In genomic region chr3:96332631-96333395, GRCm38 (mm10) we compare ENCODE assay signal across 8 mouse cellular contexts. TPM values are rescaled to one million over a fixed set of nuclear protein-coding genes. Genes with fewer than 3 reads are reported as not detected.
DNase-seq lines count a peak whose midpoint lies in the region; ATAC-seq and TF ChIP-seq lines count a peak whose summit lies in the region.

No protein-coding gene starts in this region.

- no peak overlapping the region for H3K27ac ChIP-seq in heart, embryonic 14.5 days (replicated peaks in 1 of 2; ENCODE audit: control insufficient read depth in 1 of 2, insufficient read depth in 1 of 2, low read depth in 2 of 2, low read length in 2 of 2)
- H3K27ac ChIP-seq in ES-Bruce4 (ENCODE audit: insufficient read depth, low read length), result peak overlapping the region; percentile 37
- no peak overlapping the region for H3K27ac ChIP-seq in midbrain, embryonic 14.5 days (replicated peaks; ENCODE audit: low read depth, low read length)
- no peak overlapping the region for H3K27ac ChIP-seq in hindbrain, embryonic 12.5 days

- TF ChIP-seq CTCF in ES-Bruce4 (IDR thresholded peaks at IDR 0.05; ENCODE audit: low read depth, low read length), result no peak

- peak overlapping the region in 1 of 2 experiments; percentile 41; a peak in 2 of 4 replicates for H3K4me3 ChIP-seq in heart, embryonic 14.5 days (ENCODE audit: control insufficient read depth in 1 of 2, insufficient read depth in 1 of 2, low read depth in 1 of 2, low read length in 2 of 2)
- peak overlapping the region; percentile 31 for H3K4me3 ChIP-seq in ES-Bruce4 (ENCODE audit: low read depth, low read length)
- no peak overlapping the region for H3K4me3 ChIP-seq in midbrain, embryonic 14.5 days (replicated peaks; ENCODE audit: low read depth, low read length)
- H3K4me3 ChIP-seq in hindbrain, embryonic 12.5 days, result no peak overlapping the region

- ATAC-seq in heart, embryonic 14.5 days (ENCODE audit: insufficient number of reproducible peaks, insufficient read depth, low FRiP score, low read depth), result no peak
- ATAC-seq in megakaryocyte progenitor cell, adult 5-6 weeks (replicated peaks; ENCODE audit: poor library complexity), result peak; percentile 53
- ATAC-seq in midbrain, embryonic 14.5 days (ENCODE audit: low FRiP score, low TSS enrichment), result no peak
- ATAC-seq in hindbrain, embryonic 12.5 days (ENCODE audit: low FRiP score), result no peak

- TF ChIP-seq POLR2A in ES-Bruce4 (IDR thresholded peaks at IDR 0.05; ENCODE audit: insufficient read depth, low read length), result no peak

- H3K36me3 ChIP-seq in heart, embryonic 14.5 days (ENCODE audit: control insufficient read depth, insufficient read depth, low read length), result no peaks in the 10 kb centered on the region
- H3K36me3 ChIP-seq in ES-Bruce4 (ENCODE audit: control insufficient read depth, insufficient read depth, low read length, poor library complexity, severe bottlenecking), result no peaks in the 10 kb centered on the region
- no peaks in the 10 kb centered on the region for H3K36me3 ChIP-seq in midbrain, embryonic 14.5 days (ENCODE audit: control insufficient read depth, insufficient read depth, low read length)
- H3K36me3 ChIP-seq in hindbrain, embryonic 12.5 days, result no peaks in the 10 kb centered on the region

- no peak for DNase-seq in heart, adult 18-20 months
- DNase-seq in embryo, embryonic 11 days, result peak; percentile 63
- no peak for DNase-seq in kidney, adult 18-20 months
- no peak for DNase-seq in midbrain, embryonic 14.5 days

- 5% methylated on average over 27 of the region's 27 CpGs for WGBS in heart, embryonic 14.5 days
- 4% methylated on average over 27 of the region's 27 CpGs for WGBS in midbrain, embryonic 14.5 days
- 3% methylated on average over 27 of the region's 27 CpGs for WGBS in hindbrain, embryonic 12.5 days

- no peak overlapping the region for H3K9ac ChIP-seq in heart, embryonic 14.5 days (ENCODE audit: low read length)
- H3K9ac ChIP-seq in ES-Bruce4 (ENCODE audit: low read depth, poor library complexity, severe bottlenecking), result peak overlapping the region; percentile 78
- H3K9ac ChIP-seq in midbrain, embryonic 14.5 days (replicated peaks; ENCODE audit: low read length), result no peak overlapping the region
- no peak overlapping the region for H3K9ac ChIP-seq in hindbrain, embryonic 12.5 days

- peaks cover 82% of the 10 kb centered on the region for H3K27me3 ChIP-seq in heart, embryonic 14.5 days (ENCODE audit: control insufficient read depth, insufficient read depth, low read length)
- H3K27me3 ChIP-seq in ES-Bruce4 (ENCODE audit: control insufficient read depth, insufficient read depth, low read length, poor library complexity, severe bottlenecking), result no peaks in the 10 kb centered on the region
- H3K27me3 ChIP-seq in midbrain, embryonic 14.5 days (ENCODE audit: control insufficient read depth, insufficient read depth, low read length), result peaks cover 91% of the 10 kb centered on the region
- peaks cover 91% of the 10 kb centered on the region for H3K27me3 ChIP-seq in hindbrain, embryonic 12.5 days

- TF ChIP-seq EP300 in ES-Bruce4 (IDR thresholded peaks at IDR 0.05; ENCODE audit: insufficient read depth, low read depth, low read length), result 0 out of 2 replicates have a peak, but pooled peaks have one; percentile 7

- peak overlapping the region; percentile 69 for H3K4me2 ChIP-seq in heart, embryonic 14.5 days (ENCODE audit: low read length)
- H3K4me2 ChIP-seq in midbrain, embryonic 14.5 days (ENCODE audit: low read length), result no peak overlapping the region
- no peak overlapping the region for H3K4me2 ChIP-seq in hindbrain, embryonic 12.5 days (replicated peaks)

- H3K4me1 ChIP-seq in heart, embryonic 14.5 days (ENCODE audit: control insufficient read depth in 2 of 2, insufficient read depth in 2 of 2, low read length in 2 of 2), result peaks cover 4 to 7% of the 10 kb centered on the region in 2 experiments; a peak in 1 of 4 replicates
- peaks cover 5% of the 10 kb centered on the region for H3K4me1 ChIP-seq in ES-Bruce4 (ENCODE audit: control insufficient read depth, insufficient read depth, low read length)
- H3K4me1 ChIP-seq in midbrain, embryonic 14.5 days (ENCODE audit: control insufficient read depth, insufficient read depth, low read length), result no peaks in the 10 kb centered on the region
- H3K4me1 ChIP-seq in hindbrain, embryonic 12.5 days, result peaks cover 3% of the 10 kb centered on the region; the same call in 1 of the 2 replicates

- no peaks in the 10 kb centered on the region for H3K9me3 ChIP-seq in heart, embryonic 14.5 days (ENCODE audit: control insufficient read depth, low read length)
- no peaks in the 10 kb centered on the region for H3K9me3 ChIP-seq in ES-Bruce4 (replicated peaks; ENCODE audit: control insufficient read depth, insufficient read depth, low read length, poor library complexity, severe bottlenecking)
- H3K9me3 ChIP-seq in midbrain, embryonic 14.5 days (ENCODE audit: control insufficient read depth, low read length), result no peaks in the 10 kb centered on the region
- H3K9me3 ChIP-seq in hindbrain, embryonic 12.5 days (replicated peaks), result no peaks in the 10 kb centered on the region

RNA-seq across cellular contexts. Expression of gene Fcgr1, which starts 39.0 kb away (rescaled TPM):
- polyA plus RNA-seq in heart, embryonic 14.5 days (2014; fragmentation: Nextera tagmentation; extraction: Ambion mirVana), result 2.1 and 3.2 TPM in 2 replicates
- 1 to 10 TPM in 1 of 2 experiments, under 1 TPM in 1; 0.39 to 1.1 TPM for total RNA-seq in heart, adult 18-20 months (2021)
- not detected in 2 replicates for polyA plus RNA-seq in ES-Bruce4 (2011; ENCODE audit: insufficient read depth, insufficient read length, low read depth, missing spikeins)
- total RNA-seq in megakaryocyte progenitor cell, adult 5-6 weeks (2015), result 0.37 and 1.2 TPM in 2 replicates
- 0.14 and 0.21 TPM in 2 replicates for total RNA-seq in megakaryocyte progenitor cell, adult 5-6 weeks (2017)
- polyA plus RNA-seq in midbrain, embryonic 14.5 days (2014; fragmentation: Nextera tagmentation; extraction: Ambion mirVana), result 0.27 and 4.8 TPM in 2 replicates
- 2.0 TPM in 2 replicates for polyA plus RNA-seq in hindbrain, embryonic 12.5 days (2016; fragmentation: Nextera tagmentation; extraction: Ambion mirVana)
